Mouse (Mus musculus): ENCODE measurements around the gene Nfkb2. TPM values are rescaled to one million over a fixed set of nuclear protein-coding genes. Genes with fewer than 3 reads are reported as not detected.

The Nfkb2 gene
- polyA plus RNA-seq, 1 experiment from 2014 or later: 1.4 TPM

DNA sequence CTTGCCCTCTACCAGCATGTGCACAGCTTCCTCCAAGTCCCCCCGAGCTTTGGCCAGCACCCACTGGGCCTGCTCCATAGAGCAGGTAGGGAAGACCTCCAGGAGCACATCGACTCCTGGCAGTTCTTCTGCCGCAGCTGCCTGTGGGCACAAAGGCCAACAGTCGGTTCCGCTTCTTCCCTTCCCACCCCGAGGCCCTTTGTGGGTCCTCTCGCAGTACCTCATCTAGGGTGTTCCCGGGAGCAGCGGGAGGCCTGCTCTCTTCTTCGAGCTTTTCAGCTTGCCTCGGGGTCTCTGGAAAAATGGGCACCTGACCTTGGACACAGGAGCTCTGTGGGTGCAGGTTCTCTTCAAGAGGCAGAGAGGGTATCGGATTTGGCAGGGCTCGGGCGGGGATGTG, 27.2 kb downstream of the Nfkb2 start:
- no peaks in the 10 kb centered on the region for H3K9me3 ChIP-seq (ENCODE audit: control insufficient read depth, low read length)
- 89% methylated on average over 14 of the region's 14 CpGs for WGBS
- H3K27me3 ChIP-seq (ENCODE audit: control insufficient read depth, insufficient read depth, low read length): no peaks in the 10 kb centered on the region
- H3K4me1 ChIP-seq (ENCODE audit: control insufficient read depth, insufficient read depth, low read length): peaks cover 31% of the 10 kb centered on the region
- no peak overlapping the region for H3K4me3 ChIP-seq (ENCODE audit: low read depth, low read length)
- peaks cover 16% of the 10 kb centered on the region for H3K36me3 ChIP-seq (ENCODE audit: control insufficient read depth, insufficient read depth, low read length)
- H3K9ac ChIP-seq (replicated peaks; ENCODE audit: low read depth, low read length): no peak overlapping the region
- H3K27ac ChIP-seq (ENCODE audit: low read depth, low read length): no peak overlapping the region
- ATAC-seq (ENCODE audit: low read depth): no peak
- 0 out of 2 replicates have a peak overlapping the region, but pooled peaks have one; percentile 12 for H3K4me2 ChIP-seq (ENCODE audit: low read depth, low read length)

DNA sequence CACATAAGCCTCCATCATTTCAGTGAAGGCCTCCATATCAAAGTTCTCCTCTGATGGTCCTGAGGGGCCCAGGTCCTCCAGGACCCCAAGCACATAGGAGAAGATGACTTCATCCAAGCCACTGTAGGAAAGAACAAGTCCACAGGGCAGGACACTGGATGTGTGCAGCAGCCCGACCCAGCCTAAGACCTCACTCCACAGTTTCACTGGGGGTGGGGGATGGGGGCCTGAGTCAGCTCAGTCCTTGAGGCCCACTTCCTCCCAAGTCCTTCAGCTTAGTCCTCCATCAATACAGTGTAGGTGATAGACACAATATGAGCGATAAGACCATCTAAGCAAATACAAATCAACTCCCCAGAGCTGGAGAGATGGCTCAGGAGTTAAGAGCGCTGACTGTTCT, 27.8 kb downstream of the Nfkb2 start:
- Histone ChIP-seq H3K27me3 (ENCODE audit: control insufficient read depth, insufficient read depth, low read length) (no peaks in the 10 kb centered on the region), H3K4me1 (ENCODE audit: control insufficient read depth, insufficient read depth, low read length) (peaks cover 28% of the 10 kb centered on the region), H3K9me3 (ENCODE audit: control insufficient read depth, low read length) (no peaks in the 10 kb centered on the region), H3K4me2 (ENCODE audit: low read depth, low read length) (no peak overlapping the region; the same call in 1 of the 2 replicates), H3K36me3 (ENCODE audit: control insufficient read depth, insufficient read depth, low read length) (peaks cover 16% of the 10 kb centered on the region), H3K9ac (replicated peaks; ENCODE audit: low read depth, low read length) (no peak overlapping the region), H3K4me3 (ENCODE audit: low read depth, low read length) (no peak overlapping the region), H3K27ac (ENCODE audit: low read depth, low read length) (no peak overlapping the region)
- ATAC-seq (ENCODE audit: low read depth): no peak
- 97% methylated on average over 2 of the region's 3 CpGs for WGBS

DNA sequence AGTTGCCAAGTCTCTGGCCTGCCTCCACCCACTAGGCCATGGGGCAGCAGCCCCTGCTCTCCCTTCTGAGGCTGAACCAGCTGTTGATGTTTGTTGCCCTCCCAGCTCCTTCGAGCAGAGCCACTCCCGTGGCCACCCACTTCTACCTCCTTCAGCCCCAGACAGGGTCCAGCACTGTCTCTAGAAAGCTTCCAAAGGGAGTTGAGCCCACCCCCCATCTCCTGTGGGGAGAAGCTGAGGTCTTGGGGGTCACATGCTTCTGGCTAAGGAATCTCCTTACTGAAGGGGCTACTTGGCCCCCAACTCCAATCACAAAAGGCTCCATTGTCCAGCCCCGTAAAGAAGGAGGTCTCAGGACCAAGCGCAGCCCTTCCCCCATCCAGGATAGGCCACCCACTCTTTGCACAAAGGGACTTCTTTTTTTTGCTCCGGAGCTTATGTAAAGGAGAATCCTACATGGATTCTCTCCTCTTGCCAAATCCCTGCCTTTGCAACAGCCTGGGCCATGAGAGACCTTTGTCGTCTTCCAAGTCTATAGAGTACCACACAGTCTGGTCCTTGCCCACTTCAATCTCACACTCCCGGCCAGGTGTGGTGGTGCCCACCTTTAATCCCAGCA, 28.7 kb downstream of the Nfkb2 start:
- ATAC-seq (ENCODE audit: low read depth): no peak
- Histone ChIP-seq H3K36me3 (ENCODE audit: control insufficient read depth, insufficient read depth, low read length) (peaks cover 16% of the 10 kb centered on the region), H3K9ac (replicated peaks; ENCODE audit: low read depth, low read length) (no peak overlapping the region), H3K4me1 (ENCODE audit: control insufficient read depth, insufficient read depth, low read length) (peaks cover 26% of the 10 kb centered on the region), H3K4me3 (ENCODE audit: low read depth, low read length) (no peak overlapping the region), H3K27ac (ENCODE audit: low read depth, low read length) (no peak overlapping the region), H3K4me2 (ENCODE audit: low read depth, low read length) (no peak overlapping the region), H3K27me3 (ENCODE audit: control insufficient read depth, insufficient read depth, low read length) (no peaks in the 10 kb centered on the region), H3K9me3 (ENCODE audit: control insufficient read depth, low read length) (no peaks in the 10 kb centered on the region)
- 54% methylated on average over 7 of the region's 7 CpGs for WGBS

DNA sequence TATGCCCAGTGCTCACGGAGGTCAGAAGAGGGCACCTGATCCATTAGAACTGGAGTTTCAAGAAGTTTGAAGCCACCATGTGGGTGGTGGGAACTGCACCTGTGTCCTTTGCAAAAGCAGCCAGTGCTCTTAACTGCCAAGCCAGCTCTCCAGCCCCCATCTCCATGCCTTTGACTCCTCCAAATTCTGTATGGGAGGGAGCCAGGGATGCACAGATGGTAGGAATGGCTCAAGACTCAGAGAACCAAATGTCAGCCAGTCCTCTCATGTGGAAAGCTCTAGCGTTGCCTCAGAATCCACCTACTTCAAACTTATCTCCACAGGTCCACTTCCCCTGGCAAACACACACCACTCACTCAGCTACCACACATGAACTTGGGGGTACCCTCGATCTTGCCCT, 29.8 kb downstream of the Nfkb2 start:
- Histone ChIP-seq H3K36me3 (ENCODE audit: control insufficient read depth, insufficient read depth, low read length) (peaks cover 16% of the 10 kb centered on the region), H3K27me3 (ENCODE audit: control insufficient read depth, insufficient read depth, low read length) (no peaks in the 10 kb centered on the region), H3K9ac (replicated peaks; ENCODE audit: low read depth, low read length) (no peak overlapping the region), H3K9me3 (ENCODE audit: control insufficient read depth, low read length) (no peaks in the 10 kb centered on the region), H3K4me1 (ENCODE audit: control insufficient read depth, insufficient read depth, low read length) (peaks cover 24% of the 10 kb centered on the region), H3K4me3 (ENCODE audit: low read depth, low read length) (no peak overlapping the region), H3K27ac (ENCODE audit: low read depth, low read length) (no peak overlapping the region), H3K4me2 (ENCODE audit: low read depth, low read length) (no peak overlapping the region)
- WGBS: 89% methylated on average over 3 of the region's 3 CpGs
- ATAC-seq (ENCODE audit: low read depth): no peak

DNA sequence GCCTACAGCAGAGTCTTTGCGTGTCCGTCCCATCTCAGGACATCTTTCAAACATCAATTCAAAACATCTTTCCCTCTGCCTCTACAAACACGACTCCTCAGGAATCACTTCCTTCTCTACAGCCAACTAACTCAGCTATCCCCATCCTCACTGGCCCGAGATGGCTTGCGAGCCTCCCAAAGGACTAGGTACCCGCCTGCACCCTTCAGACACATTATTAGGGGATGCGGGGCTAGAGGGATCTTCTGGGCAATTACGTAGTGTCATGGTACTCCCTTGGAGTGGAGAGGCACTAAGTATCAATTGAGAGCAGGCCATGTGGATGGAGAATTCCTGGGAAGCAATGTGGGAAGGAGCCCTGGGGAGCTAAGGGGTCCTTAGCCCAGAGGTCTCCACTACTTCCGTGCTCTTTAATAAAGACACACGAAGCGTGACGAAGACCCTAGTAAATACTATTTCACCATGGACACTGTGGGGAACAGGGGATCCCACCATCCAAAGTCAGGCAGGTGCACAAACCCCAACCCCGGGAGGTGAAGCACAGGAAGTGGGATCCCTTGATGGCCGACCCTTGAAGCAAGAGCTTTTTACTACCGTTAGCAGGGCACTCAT, 33.7 kb downstream of the Nfkb2 start:
- Histone ChIP-seq H3K4me3 (ENCODE audit: low read depth, low read length) (peak overlapping the region; percentile 64), H3K4me1 (ENCODE audit: control insufficient read depth, insufficient read depth, low read length) (peaks cover 9% of the 10 kb centered on the region), H3K36me3 (ENCODE audit: control insufficient read depth, insufficient read depth, low read length) (no peaks in the 10 kb centered on the region), H3K9ac (replicated peaks; ENCODE audit: low read depth, low read length) (peak overlapping the region; percentile 82), H3K9me3 (ENCODE audit: control insufficient read depth, low read length) (no peaks in the 10 kb centered on the region), H3K4me2 (ENCODE audit: low read depth, low read length) (peak overlapping the region; percentile 86), H3K27me3 (ENCODE audit: control insufficient read depth, insufficient read depth, low read length) (no peaks in the 10 kb centered on the region), H3K27ac (ENCODE audit: low read depth, low read length) (peak overlapping the region; percentile 76)
- WGBS: 28% methylated on average over 15 of the region's 15 CpGs
- peak; percentile 5; the same call in 1 of the 2 replicates for ATAC-seq (ENCODE audit: low read depth)

DNA sequence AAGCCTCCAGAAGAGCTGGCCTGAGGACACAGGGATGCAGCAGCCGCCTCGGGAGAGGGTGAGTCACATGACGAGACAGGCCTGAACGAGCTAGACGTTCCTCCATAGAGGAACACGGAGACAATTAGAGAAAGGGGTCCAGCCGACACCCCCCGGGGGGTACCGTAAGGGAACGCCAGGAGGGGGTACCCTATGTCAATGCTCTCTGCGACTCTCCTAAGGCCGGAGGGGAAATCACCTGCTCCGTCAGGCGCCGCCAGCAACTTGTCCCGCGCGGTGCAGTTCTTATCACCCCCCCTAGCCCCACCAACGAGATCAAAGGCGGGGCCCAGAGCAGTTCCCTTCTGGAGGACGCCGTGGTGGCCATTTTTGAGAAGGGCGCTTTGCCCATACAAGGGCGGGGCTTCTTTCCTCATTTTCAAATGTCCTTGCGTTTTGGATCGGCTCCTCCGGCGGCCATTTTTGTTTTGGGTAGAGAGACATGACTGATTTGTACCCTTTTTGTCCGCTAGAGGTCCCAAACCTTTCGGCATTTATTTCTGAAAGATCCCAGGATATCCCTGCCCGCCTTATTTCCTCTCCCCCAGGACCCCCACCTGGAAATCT, 34.3 kb downstream of the Nfkb2 start, which contains the start of gene Cuedc2:
TSS of gene Cuedc2 (minus strand) at position 372 of the 606 bp plus-strand sequence.
- H3K4me3 ChIP-seq (ENCODE audit: low read depth, low read length): peak within 1 kb of the TSS; percentile 64
- H3K4me2 ChIP-seq (ENCODE audit: low read depth, low read length): peak within 1 kb of the TSS; percentile 86
- no peaks in the 10 kb centered on the region for H3K9me3 ChIP-seq (ENCODE audit: control insufficient read depth, low read length)
- peak within 1 kb of the TSS; percentile 76 for H3K27ac ChIP-seq (ENCODE audit: low read depth, low read length)
- peaks cover 9% of the 10 kb centered on the region for H3K4me1 ChIP-seq (ENCODE audit: control insufficient read depth, insufficient read depth, low read length)
- H3K27me3 ChIP-seq (ENCODE audit: control insufficient read depth, insufficient read depth, low read length): no peaks in the 10 kb centered on the region
- H3K36me3 ChIP-seq (ENCODE audit: control insufficient read depth, insufficient read depth, low read length): no peaks in the 10 kb centered on the region
- peak within 1 kb of the TSS; percentile 82 for H3K9ac ChIP-seq (replicated peaks; ENCODE audit: low read depth, low read length)
- under 1% methylated on average over 31 of the region's 31 CpGs for WGBS
- peak; percentile 89 for ATAC-seq (ENCODE audit: low read depth)

DNA sequence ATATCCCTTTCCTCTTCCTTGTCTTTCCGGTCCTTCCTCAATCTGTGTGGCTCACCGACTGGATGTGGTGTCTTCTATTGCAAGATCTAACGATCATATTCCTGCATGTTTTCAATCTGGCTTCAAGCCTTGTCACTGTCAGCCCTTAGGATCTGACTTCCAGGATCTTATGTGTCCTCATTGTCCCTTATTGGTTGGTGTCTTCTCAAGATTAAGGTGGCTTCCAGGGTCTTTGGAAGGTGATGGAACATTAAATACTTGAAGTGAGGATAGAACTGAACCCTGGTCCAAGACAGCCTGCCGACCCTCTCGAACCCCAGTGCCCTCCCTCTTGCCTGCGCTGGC, 34.8 kb downstream of the Nfkb2 start:
- H3K27me3 ChIP-seq (ENCODE audit: control insufficient read depth, insufficient read depth, low read length): no peaks in the 10 kb centered on the region
- ATAC-seq (ENCODE audit: low read depth): peak; percentile 39; the same call in 1 of the 2 replicates
- peaks cover 9% of the 10 kb centered on the region for H3K4me1 ChIP-seq (ENCODE audit: control insufficient read depth, insufficient read depth, low read length)
- peak overlapping the region; percentile 86 for H3K4me2 ChIP-seq (ENCODE audit: low read depth, low read length)
- H3K9me3 ChIP-seq (ENCODE audit: control insufficient read depth, low read length): no peaks in the 10 kb centered on the region
- peak overlapping the region; percentile 64 for H3K4me3 ChIP-seq (ENCODE audit: low read depth, low read length)
- no peaks in the 10 kb centered on the region for H3K36me3 ChIP-seq (ENCODE audit: control insufficient read depth, insufficient read depth, low read length)
- peak overlapping the region; percentile 35 for H3K9ac ChIP-seq (replicated peaks; ENCODE audit: low read depth, low read length)
- peak overlapping the region; percentile 66 for H3K27ac ChIP-seq (ENCODE audit: low read depth, low read length)
- WGBS: 60% methylated on average over 6 of the region's 6 CpGs

DNA sequence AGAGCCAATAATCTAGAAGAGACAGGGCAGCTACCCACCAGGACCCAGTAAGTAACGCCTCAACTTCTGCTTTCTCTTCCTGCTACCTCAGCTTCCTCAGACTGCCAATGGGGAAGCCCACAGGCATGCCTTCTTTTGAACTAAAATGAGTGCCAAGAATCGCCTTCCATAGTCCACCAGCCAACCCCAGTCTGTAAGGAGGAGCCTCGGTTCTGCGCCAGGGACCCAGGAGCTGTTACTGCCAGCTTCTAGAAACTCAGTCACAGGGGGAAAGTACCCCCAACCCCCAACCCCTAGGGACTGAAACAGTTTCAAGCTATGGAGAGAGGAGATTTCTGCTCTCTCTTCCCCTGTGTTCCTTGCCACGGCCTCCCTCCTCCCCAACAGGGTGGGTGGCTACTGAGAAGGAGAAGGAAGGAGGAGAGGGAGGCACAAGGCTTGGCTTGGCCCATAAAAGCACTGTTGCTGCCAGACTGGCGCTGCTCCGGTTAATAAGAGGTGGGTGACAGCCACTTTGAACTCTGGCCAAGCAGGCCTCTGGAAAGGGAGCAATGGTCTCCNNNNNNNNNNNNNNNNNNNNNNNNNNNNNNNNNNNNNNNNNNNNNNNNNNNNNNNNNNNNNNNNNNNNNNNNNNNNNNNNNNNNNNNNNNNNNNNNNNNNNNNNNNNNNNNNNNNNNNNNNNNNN, 35.3 kb downstream of the Nfkb2 start:
- Histone ChIP-seq H3K4me3 (ENCODE audit: low read depth, low read length) (peak overlapping the region; percentile 64; the same call in 1 of the 2 replicates), H3K36me3 (ENCODE audit: control insufficient read depth, insufficient read depth, low read length) (no peaks in the 10 kb centered on the region), H3K27ac (ENCODE audit: low read depth, low read length) (peak overlapping the region; percentile 66), H3K27me3 (ENCODE audit: control insufficient read depth, insufficient read depth, low read length) (no peaks in the 10 kb centered on the region), H3K4me2 (ENCODE audit: low read depth, low read length) (peak overlapping the region; percentile 86; the same call in 1 of the 2 replicates), H3K9ac (replicated peaks; ENCODE audit: low read depth, low read length) (peak overlapping the region; percentile 35; the same call in 1 of the 2 replicates), H3K9me3 (ENCODE audit: control insufficient read depth, low read length) (no peaks in the 10 kb centered on the region), H3K4me1 (ENCODE audit: control insufficient read depth, insufficient read depth, low read length) (peaks cover 9% of the 10 kb centered on the region)
- 56% methylated on average over 7 of the region's 7 CpGs for WGBS
- peak; percentile 5; the same call in 1 of the 2 replicates for ATAC-seq (ENCODE audit: low read depth)

Measured in neural tube, embryonic 14.5 days (tissue).